Mouse (Mus musculus) embryonic facial prominence, embryonic 14.5 days (tissue): Measurements from ENCODE around the gene Id1. TPM values are rescaled to one million over a fixed set of nuclear protein-coding genes. Genes with fewer than 3 reads are reported as not detected.

Source experiments
- ATAC-seq: fragments of 200-750 bp; cut with Nextera tagmentation; 2 replicates; pipeline ENCODE4 v1.8.0; 2017; ENCODE audit warnings: low read depth, moderate number of reproducible peaks, moderate TSS enrichment
- DNase-seq: peaks from one replicate; pipeline ENCODE4 v3.0.0-alpha.2; 2015; ENCODE audit warnings: low spot score
- H3K27ac ChIP-seq: fragments of 300-500 bp; sonication (generic); replicated peaks from 2 replicates; pipeline ENCODE4 v1.5.1; 2014; ENCODE audit warnings: low read depth, mild to moderate bottlenecking, low read length, moderate library complexity
- H3K27me3 ChIP-seq: fragments of 300-500 bp; sonication (generic); replicated peaks from 2 replicates; pipeline ENCODE4 v1.6.1; 2014; ENCODE audit warnings: low read length; ENCODE audit not compliant: control insufficient read depth, insufficient read depth
- H3K36me3 ChIP-seq: fragments of 300-500 bp; sonication (generic); 2 replicates; pipeline ENCODE4 v1.6.1; 2014; ENCODE audit warnings: low read length, mixed read lengths; ENCODE audit not compliant: control insufficient read depth, insufficient read depth
- H3K4me1 ChIP-seq: fragments of 300-500 bp; sonication (generic); 2 replicates; pipeline ENCODE4 v1.6.1; 2014; ENCODE audit warnings: antibody characterized with exemption, low read length; ENCODE audit not compliant: control insufficient read depth, insufficient read depth
- H3K4me2 ChIP-seq: fragments of 300-500 bp; sonication (generic); 2 replicates; pipeline ENCODE4 v1.6.1; 2014; ENCODE audit warnings: low read depth, mild to moderate bottlenecking, low read length, moderate library complexity, mixed read lengths
- H3K4me3 ChIP-seq: fragments of 300-500 bp; sonication (generic); 2 replicates; pipeline ENCODE4 v1.5.1; 2014; ENCODE audit warnings: low read depth, mild to moderate bottlenecking, low read length
- H3K9ac ChIP-seq: fragments of 300-500 bp; sonication (generic); 2 replicates; pipeline ENCODE4 v1.6.1; 2014; ENCODE audit warnings: low read depth, mild to moderate bottlenecking, low read length, moderate library complexity, mixed read lengths
- H3K9me3 ChIP-seq: fragments of 300-500 bp; sonication (generic); 2 replicates; pipeline ENCODE4 v1.6.1; 2016; ENCODE audit warnings: low read length; ENCODE audit not compliant: control insufficient read depth
- WGBS: fragments of 180-500 bp; shearing (Covaris S2); extraction: QIAGEN DNeasy Blood & Tissue Kit; methylation state at CpG from one replicate; pipeline ENCODE4 v1.1.7; 2014; 5-methylcytosine and 5-hydroxymethylcytosine counted together
- polyA plus RNA-seq: library from polyadenylated mRNA; unstranded; fragments of >200 nt; fragmentation: Nextera tagmentation; extraction: Ambion mirVana; gene quantifications from 2 replicates; pipeline ENCODE4 v1.2.1, GENCODE M21; 2014

Id1 gene
- polyA plus RNA-seq, 1 experiment from 2014 or later = 128 TPM

DNA sequence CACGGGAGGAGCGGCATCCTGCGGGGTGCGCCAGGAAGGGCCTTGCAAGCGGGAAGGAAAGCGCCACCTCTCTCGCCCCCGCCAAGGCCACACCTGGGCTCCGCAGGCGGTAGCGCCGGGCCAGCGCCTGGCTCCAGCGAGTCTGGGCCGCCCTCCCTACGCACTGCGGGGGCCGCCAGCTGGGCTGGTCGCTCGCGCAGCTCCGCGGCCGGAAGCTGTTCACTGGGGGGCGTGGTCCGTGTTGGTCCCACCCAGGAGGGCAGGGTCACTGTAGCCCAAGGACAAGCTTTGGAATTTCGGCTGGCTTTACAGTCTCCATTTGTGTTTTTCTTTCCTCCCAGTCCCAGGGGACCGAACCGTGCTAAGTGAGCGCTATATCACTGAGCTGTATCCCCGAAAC is 28.4 kb upstream of the Id1 start:
- H3K4me1 ChIP-seq = peaks cover 32% of the 10 kb centered on the region
- peak overlapping the region; percentile 38 for H3K4me3 ChIP-seq
- 7% methylated on average over 6 of the region's 31 CpGs for WGBS

GRCm38 (mm10) chr2:152709066-152709465 is 27.0 kb upstream of the Id1 start:
- Histone ChIP-seq H3K27me3 (no peaks in the 10 kb centered on the region), H3K9ac (no peak overlapping the region), H3K4me2 (no peak overlapping the region), H3K4me3 (no peak overlapping the region), H3K9me3 (no peaks in the 10 kb centered on the region), H3K36me3 (peaks cover 26% of the 10 kb centered on the region), H3K27ac (no peak overlapping the region), H3K4me1 (peaks cover 32% of the 10 kb centered on the region)
- DNase-seq (no peak), ATAC-seq (no peak)
- 87% methylated on average over 5 of the region's 5 CpGs for WGBS

More for the DNA sequence above, 28.4 kb upstream of the Id1 start:
- Histone ChIP-seq H3K27ac (peak overlapping the region; percentile 96), H3K27me3 (no peaks in the 10 kb centered on the region), H3K36me3 (peaks cover 40% of the 10 kb centered on the region), H3K9ac (peak overlapping the region; percentile 69), H3K4me2 (peak overlapping the region; percentile 65), H3K9me3 (no peaks in the 10 kb centered on the region)
- peak; percentile 96 for DNase-seq
- ATAC-seq = peak; percentile 93

DNA sequence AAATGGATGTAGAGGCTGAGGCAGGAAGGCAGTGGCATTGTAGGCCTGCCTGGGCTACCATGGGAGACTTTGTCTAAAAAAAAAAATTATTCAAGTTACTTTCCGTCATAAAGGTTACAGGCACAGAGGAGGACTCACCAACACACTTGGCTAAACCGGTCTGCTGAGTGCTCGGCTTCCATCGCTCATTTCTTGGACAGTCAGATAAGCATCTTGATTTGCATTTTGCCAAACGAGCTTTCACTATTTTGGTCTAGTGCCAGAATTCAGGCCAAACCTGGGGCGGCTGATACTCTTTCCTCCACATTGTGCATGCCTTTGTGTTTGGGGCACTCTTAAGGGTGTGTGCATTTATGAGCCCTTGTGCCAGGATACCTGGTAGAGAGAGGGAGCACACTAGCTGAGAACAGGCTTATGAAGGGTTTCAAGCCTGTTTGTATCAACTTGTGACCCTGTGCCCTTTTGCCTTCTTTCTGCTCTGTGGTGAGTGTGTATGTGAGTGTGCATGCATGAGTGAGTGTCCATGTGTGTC is 19.7 kb upstream of the Id1 start:
- H3K36me3 ChIP-seq = no peaks in the 10 kb centered on the region
- 67% methylated on average over 6 of the region's 6 CpGs for WGBS
- no peak overlapping the region for H3K9ac ChIP-seq
- peaks cover 7% of the 10 kb centered on the region for H3K4me1 ChIP-seq
- no peaks in the 10 kb centered on the region for H3K9me3 ChIP-seq
- H3K4me2 ChIP-seq = no peak overlapping the region
- peak; percentile 65 for DNase-seq
- H3K27ac ChIP-seq = no peak overlapping the region
- ATAC-seq = peak; percentile 51
- H3K4me3 ChIP-seq = no peak overlapping the region
- H3K27me3 ChIP-seq = no peaks in the 10 kb centered on the region

DNA sequence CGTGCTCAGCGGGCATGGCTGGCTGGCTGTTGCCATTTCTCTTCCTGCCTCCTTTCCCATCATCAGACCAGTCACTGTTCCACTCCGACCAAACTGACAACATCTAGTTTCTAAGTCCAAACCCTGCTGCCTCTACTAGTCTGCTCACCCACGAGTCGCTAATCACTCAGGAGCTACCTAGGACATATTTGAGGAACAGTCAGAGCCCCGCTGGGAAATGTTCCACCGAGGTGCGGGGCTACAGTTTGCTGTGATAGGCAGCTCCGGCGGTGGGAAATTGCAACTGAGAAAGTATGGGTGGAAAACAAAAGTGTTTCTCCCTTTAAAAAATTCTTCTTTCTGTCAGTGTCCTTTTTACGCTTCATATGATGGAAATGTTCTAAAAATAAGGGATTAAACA is 18.4 kb upstream of the Id1 start:
- Histone ChIP-seq H3K9me3 (no peaks in the 10 kb centered on the region), H3K36me3 (no peaks in the 10 kb centered on the region), H3K27ac (peak overlapping the region; percentile 28; the same call in 1 of the 2 replicates), H3K4me2 (no peak overlapping the region), H3K4me1 (peaks cover 7% of the 10 kb centered on the region), H3K27me3 (no peaks in the 10 kb centered on the region), H3K9ac (0 out of 2 replicates have a peak overlapping the region, but pooled peaks have one; percentile 27), H3K4me3 (no peak overlapping the region)
- no peak for ATAC-seq
- 60% methylated on average over 11 of the region's 11 CpGs for WGBS
- no peak for DNase-seq

DNA sequence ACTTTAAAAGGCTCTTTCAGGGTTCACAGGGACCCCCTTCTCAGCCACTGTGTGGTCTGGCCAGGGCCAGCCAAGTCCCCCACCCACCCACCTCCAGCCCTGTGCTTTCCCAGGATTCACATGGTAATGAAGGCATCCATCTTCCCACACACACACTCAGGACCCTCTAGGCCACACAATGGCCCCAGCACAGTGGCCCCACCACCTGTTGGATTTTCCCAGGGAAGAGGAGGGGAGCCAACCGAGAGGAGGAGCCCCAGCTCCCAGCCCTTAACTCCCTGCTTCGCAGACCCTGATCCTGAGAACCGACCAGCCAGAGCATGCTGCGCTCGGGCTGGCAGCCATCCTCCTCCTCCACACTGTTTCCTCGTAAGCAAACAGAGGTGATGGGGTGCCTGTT is 18.0 kb upstream of the Id1 start:
- H3K4me1 ChIP-seq = peaks cover 7% of the 10 kb centered on the region
- H3K36me3 ChIP-seq = no peaks in the 10 kb centered on the region
- H3K9ac ChIP-seq = peak overlapping the region; percentile 27; the same call in 1 of the 2 replicates
- H3K9me3 ChIP-seq = no peaks in the 10 kb centered on the region
- no peaks in the 10 kb centered on the region for H3K27me3 ChIP-seq
- ATAC-seq (peak; percentile 52; the same call in 1 of the 2 replicates), DNase-seq (no peak)
- H3K27ac ChIP-seq = peak overlapping the region; percentile 28; the same call in 1 of the 2 replicates
- 32% methylated on average over 6 of the region's 6 CpGs for WGBS
- H3K4me2 ChIP-seq = no peak overlapping the region
- no peak overlapping the region for H3K4me3 ChIP-seq

GRCm38 (mm10) chr2:152723651-152724331 is 12.3 kb upstream of the Id1 start:
- 7% methylated on average over 17 of the region's 37 CpGs for WGBS
- ATAC-seq (peak; percentile 62), DNase-seq (peak; percentile 52)
- Histone ChIP-seq H3K27ac (no peak overlapping the region), H3K36me3 (no peaks in the 10 kb centered on the region), H3K27me3 (no peaks in the 10 kb centered on the region), H3K4me3 (peak overlapping the region; percentile 35), H3K9me3 (no peaks in the 10 kb centered on the region), H3K4me1 (peaks cover 22% of the 10 kb centered on the region), H3K4me2 (peak overlapping the region; percentile 68), H3K9ac (peak overlapping the region; percentile 66)

DNA sequence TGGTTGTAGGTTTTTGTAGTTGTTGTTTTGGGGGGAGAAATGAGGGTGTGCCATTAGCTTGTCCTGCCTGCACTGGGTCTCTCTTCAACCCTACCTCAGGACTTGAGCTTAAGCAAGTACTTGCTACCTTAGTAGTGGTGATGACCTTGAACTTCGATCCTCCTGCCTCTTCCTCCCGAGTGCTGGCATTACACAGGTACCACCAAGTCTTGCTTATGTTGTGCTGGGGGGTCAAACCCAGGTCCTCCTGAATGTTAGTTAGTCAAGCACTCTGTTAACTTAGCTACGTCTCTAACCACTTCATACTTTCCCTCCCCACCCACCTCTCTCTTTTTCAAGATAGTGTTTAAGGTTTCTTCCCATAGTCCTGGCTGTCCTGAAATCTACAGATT is 11.7 kb upstream of the Id1 start:
- H3K4me1 ChIP-seq = peaks cover 27% of the 10 kb centered on the region
- peak overlapping the region; percentile 68 for H3K4me2 ChIP-seq
- H3K4me3 ChIP-seq = peak overlapping the region; percentile 35
- no peak overlapping the region for H3K27ac ChIP-seq
- no peaks in the 10 kb centered on the region for H3K36me3 ChIP-seq
- DNase-seq (no peak), ATAC-seq (no peak)
- no peaks in the 10 kb centered on the region for H3K9me3 ChIP-seq
- WGBS = 65% methylated on average over 3 of the region's 3 CpGs
- H3K9ac ChIP-seq = peak overlapping the region; percentile 66
- H3K27me3 ChIP-seq = no peaks in the 10 kb centered on the region

- DNase-seq (no peak), ATAC-seq (no peak)
- Histone ChIP-seq H3K36me3 (no peaks in the 10 kb centered on the region), H3K4me2 (no peak overlapping the region), H3K27me3 (no peaks in the 10 kb centered on the region), H3K4me1 (peaks cover 37% of the 10 kb centered on the region), H3K9ac (no peak overlapping the region), H3K4me3 (no peak overlapping the region), H3K27ac (no peak overlapping the region), H3K9me3 (no peaks in the 10 kb centered on the region)
- WGBS = 71% methylated on average over 15 of the region's 15 CpGs
Measured at GRCm38 (mm10) chr2:152725178-152725750, 10.8 kb upstream of the Id1 start.
